Mouse (Mus musculus) G1E (cell line): Measurements from ENCODE around the gene Itgb5.

Experiments
- CTCF ChIP-seq: IDR thresholded peaks from 2 replicates; pipeline ENCODE4 v1.5.1; 2012; ENCODE audit warnings: low read depth, low read length, inconsistent platforms, mixed read lengths
- GATA1 ChIP-seq: IDR thresholded peaks from 2 replicates; pipeline ENCODE4 v1.6.1; 2012; ENCODE audit warnings: borderline replicate concordance, low read length, inconsistent platforms, mixed read lengths
- TAL1 ChIP-seq: conservative IDR thresholded peaks from 2 replicates; pipeline ENCODE4 v1.6.1; 2012; ENCODE audit warnings: low read depth, low read length, inconsistent platforms, mixed read lengths

DNA sequence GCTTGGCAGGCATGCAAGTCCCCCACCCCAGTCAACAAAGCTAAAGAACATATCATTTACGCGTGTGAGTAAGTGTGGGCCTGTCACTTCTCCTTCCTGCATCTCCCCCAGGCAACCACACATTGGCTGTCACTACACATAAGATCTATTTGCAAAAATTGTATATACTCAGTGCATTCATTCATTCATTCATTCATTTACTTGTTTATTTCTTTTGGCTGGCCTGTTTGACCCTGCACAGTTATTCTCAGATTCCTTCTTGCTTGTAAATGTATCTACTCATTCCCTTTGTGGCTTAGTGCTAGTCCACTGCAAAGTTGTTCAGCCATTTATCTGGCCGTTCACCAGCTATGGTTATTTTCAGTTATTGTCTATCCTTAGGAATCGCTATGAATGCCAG lies 64.3 kb downstream of the Itgb5 start:
- TF ChIP-seq GATA1 = no peak
- TF ChIP-seq CTCF = no peak
- TF ChIP-seq TAL1 = no peak
